Mouse (Mus musculus) forebrain, postnatal 0 days (tissue): ENCODE results near the gene 1700011L22Rik. TPM values are rescaled to one million over a fixed set of nuclear protein-coding genes. Genes with fewer than 3 reads are reported as not detected.

Experiments
- ATAC-seq: fragments of 200-750 bp; cut with Nextera tagmentation; 2 replicates; pipeline ENCODE4 v1.8.0; 2017; ENCODE audit warnings: mild to moderate bottlenecking, moderate library complexity
- DNase-seq: peaks from one replicate; pipeline ENCODE4 v3.0.0-alpha.2; 2015
- H3K27ac ChIP-seq: fragments of 300-500 bp; sonication (generic); 2 replicates; pipeline ENCODE4 v1.5.1; 2014; ENCODE audit warnings: low read depth, mild to moderate bottlenecking, antibody characterized with exemption, low read length, moderate library complexity, mixed read lengths
- H3K27me3 ChIP-seq: fragments of 300-500 bp; sonication (generic); 2 replicates; pipeline ENCODE4 v1.6.1; 2014; ENCODE audit warnings: mild to moderate bottlenecking, low read length, mixed read lengths; ENCODE audit not compliant: insufficient read depth
- H3K36me3 ChIP-seq: fragments of 300-500 bp; sonication (generic); 2 replicates; pipeline ENCODE4 v1.6.1; 2014; ENCODE audit warnings: mild to moderate bottlenecking, moderate library complexity; ENCODE audit not compliant: insufficient read depth
- H3K4me1 ChIP-seq: fragments of 300-500 bp; sonication (generic); 2 replicates; pipeline ENCODE4 v1.6.1; 2014; ENCODE audit warnings: antibody characterized with exemption; ENCODE audit not compliant: insufficient read depth
- H3K4me2 ChIP-seq: fragments of 300-500 bp; sonication (generic); 2 replicates; pipeline ENCODE4 v1.6.1; 2014; ENCODE audit warnings: low read depth, mild to moderate bottlenecking, moderate library complexity
- H3K4me3 ChIP-seq: fragments of 300-500 bp; sonication (generic); 2 replicates; pipeline ENCODE4 v1.5.1; 2014; ENCODE audit warnings: low read depth, low read length, mixed read lengths
- H3K9ac ChIP-seq: fragments of 300-500 bp; sonication (generic); 2 replicates; pipeline ENCODE4 v1.6.1; 2014; ENCODE audit warnings: mild to moderate bottlenecking
- H3K9me3 ChIP-seq: fragments of 300-500 bp; sonication (generic); 2 replicates; pipeline ENCODE4 v1.6.1; 2016; ENCODE audit warnings: low read length
- CTCF ChIP-seq: sonication (generic); IDR thresholded peaks from 2 replicates; pipeline ENCODE4 v1.5.1; 2016; ENCODE audit warnings: antibody characterized with exemption, control low read depth, low read depth
- WGBS: fragments of 180-500 bp; shearing (Covaris S2); extraction: QIAGEN DNeasy Blood & Tissue Kit; methylation state at CpG from one replicate; pipeline ENCODE4 v1.1.7; 2014; 5-methylcytosine and 5-hydroxymethylcytosine counted together
- polyA plus RNA-seq: library from polyadenylated mRNA; unstranded; fragments of >200 nt; fragmentation: Nextera tagmentation; extraction: Ambion mirVana; gene quantifications from 2 replicates; pipeline ENCODE4 v1.2.1, GENCODE M21; 2015
- total RNA-seq: library from RNA; depleted of rRNA; stranded (reverse); fragments of >200 nt; gene quantifications from 2 replicates; pipeline ENCODE4 v1.2.3, GENCODE M21; 2014

Gene 1700011L22Rik
- total and polyA plus RNA-seq, 2 experiments from 2014 or later = not detected

DNA sequence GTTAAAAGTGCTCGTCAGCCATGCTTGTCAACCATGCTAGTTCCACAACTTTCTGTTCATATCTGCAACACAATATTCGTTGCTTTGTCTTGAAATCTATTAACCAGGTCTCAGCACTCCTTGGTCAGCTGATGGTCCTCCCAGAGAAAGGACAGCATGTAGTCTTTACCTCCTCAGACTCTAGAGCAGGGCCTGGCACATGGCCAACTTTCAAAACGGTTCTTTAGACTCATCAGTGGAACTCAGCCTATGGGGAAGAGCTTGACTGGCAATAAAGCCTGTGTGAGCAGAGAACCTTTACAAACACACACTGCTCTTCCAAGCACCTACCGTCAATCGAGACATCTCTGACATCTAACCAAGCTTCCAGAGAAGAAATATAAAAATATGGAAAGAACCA is 41.2 kb upstream of the 1700011L22Rik start:
- Histone ChIP-seq H3K27me3 (no peaks in the 10 kb centered on the region), H3K9me3 (no peaks in the 10 kb centered on the region), H3K4me2 (no peak overlapping the region), H3K27ac (no peak overlapping the region), H3K4me1 (peaks cover 17% of the 10 kb centered on the region; the same call in 1 of the 2 replicates), H3K36me3 (peaks cover 4% of the 10 kb centered on the region; the same call in 1 of the 2 replicates), H3K4me3 (no peak overlapping the region), H3K9ac (no peak overlapping the region)
- 71% methylated on average over 5 of the region's 5 CpGs for WGBS
- DNase-seq (no peak), ATAC-seq (no peak)
- TF ChIP-seq CTCF = no peak

DNA sequence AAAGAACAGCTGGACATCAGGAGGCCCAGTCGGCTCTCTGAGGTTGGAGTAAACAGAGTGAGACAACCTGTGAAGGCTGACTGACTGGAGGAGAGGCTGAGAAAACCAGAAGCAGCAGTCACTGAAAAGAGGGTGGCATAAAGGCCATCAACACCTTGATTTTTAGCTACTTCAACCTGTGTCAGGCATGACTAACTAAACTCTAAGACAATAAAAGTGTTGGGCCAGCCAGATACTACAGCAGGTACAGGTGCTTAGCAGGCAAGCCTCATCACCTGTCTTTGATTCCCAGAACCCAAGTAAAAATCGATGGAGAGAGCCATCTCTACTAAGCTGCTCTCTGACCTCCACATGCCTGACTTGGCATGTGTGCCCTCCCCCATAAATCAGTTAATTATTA is 40.3 kb upstream of the 1700011L22Rik start:
- no peak overlapping the region for H3K9ac ChIP-seq
- H3K4me2 ChIP-seq = no peak overlapping the region
- no peak overlapping the region for H3K4me3 ChIP-seq
- no peaks in the 10 kb centered on the region for H3K9me3 ChIP-seq
- DNase-seq (no peak), ATAC-seq (no peak)
- no peak overlapping the region for H3K27ac ChIP-seq
- TF ChIP-seq CTCF = no peak
- peaks cover 15% of the 10 kb centered on the region; the same call in 1 of the 2 replicates for H3K4me1 ChIP-seq
- 70% methylated on average over 2 of the region's 2 CpGs for WGBS
- peaks cover 4% of the 10 kb centered on the region; the same call in 1 of the 2 replicates for H3K36me3 ChIP-seq
- no peaks in the 10 kb centered on the region for H3K27me3 ChIP-seq

DNA sequence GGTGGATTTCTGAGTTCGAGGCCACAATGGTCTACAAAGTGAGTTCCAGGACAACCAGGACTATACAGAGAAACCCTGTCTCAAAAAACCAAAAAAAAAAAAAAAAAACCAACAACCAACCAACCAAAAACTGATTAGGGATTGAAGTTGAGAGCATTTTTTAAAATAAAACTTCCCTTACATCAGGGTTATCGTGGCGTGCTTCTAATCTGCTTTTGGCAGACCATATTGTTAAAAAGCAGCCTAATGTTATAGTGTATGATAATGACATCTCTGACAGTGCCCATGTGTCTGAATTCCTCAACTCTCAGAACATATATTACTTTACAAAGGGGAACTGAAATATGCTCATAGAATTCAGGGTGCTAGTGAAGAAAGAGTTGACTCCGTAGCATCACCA is 39.9 kb upstream of the 1700011L22Rik start:
- H3K27me3 ChIP-seq = no peaks in the 10 kb centered on the region
- H3K36me3 ChIP-seq = peaks cover 4% of the 10 kb centered on the region; the same call in 1 of the 2 replicates
- no peak for TF ChIP-seq CTCF
- peaks cover 11% of the 10 kb centered on the region; the same call in 1 of the 2 replicates for H3K4me1 ChIP-seq
- no peak overlapping the region for H3K4me2 ChIP-seq
- H3K27ac ChIP-seq = no peak overlapping the region
- H3K9me3 ChIP-seq = no peaks in the 10 kb centered on the region
- H3K4me3 ChIP-seq = no peak overlapping the region
- no peak overlapping the region for H3K9ac ChIP-seq
- no peak for ATAC-seq
- no peak for DNase-seq
- WGBS = 94% methylated on average over 4 of the region's 4 CpGs

DNA sequence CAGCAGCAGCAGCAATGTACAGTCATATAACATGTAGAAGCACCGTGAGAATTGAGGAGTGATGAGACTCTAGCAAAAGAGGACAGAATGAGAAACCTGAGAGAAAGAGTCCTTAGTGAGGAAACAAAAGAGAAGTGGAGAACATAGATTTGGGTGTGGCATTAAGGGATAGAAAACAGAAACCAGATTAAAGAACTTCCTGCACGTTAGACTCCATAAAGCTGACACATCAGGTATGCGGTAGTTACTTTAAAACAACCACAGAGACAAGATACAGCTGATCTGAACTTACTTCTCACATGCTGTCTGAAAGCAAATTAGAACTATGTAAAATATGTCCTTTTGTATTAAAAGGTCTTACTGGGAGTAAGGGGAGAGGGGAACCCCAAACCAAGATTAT is 38.1 kb upstream of the 1700011L22Rik start:
- Histone ChIP-seq H3K9ac (no peak overlapping the region), H3K27me3 (no peaks in the 10 kb centered on the region), H3K4me3 (no peak overlapping the region), H3K27ac (no peak overlapping the region), H3K4me1 (0 out of 2 replicates have a peak, but pooled peaks cover 2% of the 10 kb centered on the region), H3K9me3 (no peaks in the 10 kb centered on the region), H3K4me2 (no peak overlapping the region), H3K36me3 (peaks cover 8% of the 10 kb centered on the region; the same call in 1 of the 2 replicates)
- WGBS = 94% methylated on average over 3 of the region's 3 CpGs
- ATAC-seq (no peak), DNase-seq (no peak)
- no peak for TF ChIP-seq CTCF

DNA sequence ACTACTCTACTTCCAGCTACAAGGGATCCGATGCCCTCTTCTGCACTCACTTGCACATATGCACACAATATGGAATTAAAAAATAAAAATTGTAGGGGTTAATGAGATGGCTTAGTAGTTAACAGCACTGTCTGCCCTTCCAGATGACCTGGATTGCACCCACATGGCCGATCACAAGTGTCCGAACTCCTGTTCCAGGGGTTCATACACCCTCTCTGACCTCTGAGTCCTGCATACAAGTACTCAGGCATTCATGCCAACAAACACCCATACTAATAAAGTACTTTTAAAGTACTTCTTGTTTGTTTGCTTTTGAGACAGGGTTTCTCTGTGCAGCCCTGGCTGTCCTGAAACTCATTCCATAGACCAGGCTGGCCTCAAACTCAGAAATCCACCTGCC is 36.3 kb upstream of the 1700011L22Rik start:
- H3K27me3 ChIP-seq = no peaks in the 10 kb centered on the region
- ATAC-seq (no peak), DNase-seq (no peak)
- H3K9me3 ChIP-seq = no peaks in the 10 kb centered on the region
- 97% methylated on average over 3 of the region's 3 CpGs for WGBS
- peaks cover 14% of the 10 kb centered on the region for H3K36me3 ChIP-seq
- H3K4me1 ChIP-seq = no peaks in the 10 kb centered on the region
- no peak overlapping the region for H3K4me2 ChIP-seq
- no peak overlapping the region for H3K4me3 ChIP-seq
- no peak overlapping the region for H3K27ac ChIP-seq
- TF ChIP-seq CTCF = no peak
- H3K9ac ChIP-seq = no peak overlapping the region

DNA sequence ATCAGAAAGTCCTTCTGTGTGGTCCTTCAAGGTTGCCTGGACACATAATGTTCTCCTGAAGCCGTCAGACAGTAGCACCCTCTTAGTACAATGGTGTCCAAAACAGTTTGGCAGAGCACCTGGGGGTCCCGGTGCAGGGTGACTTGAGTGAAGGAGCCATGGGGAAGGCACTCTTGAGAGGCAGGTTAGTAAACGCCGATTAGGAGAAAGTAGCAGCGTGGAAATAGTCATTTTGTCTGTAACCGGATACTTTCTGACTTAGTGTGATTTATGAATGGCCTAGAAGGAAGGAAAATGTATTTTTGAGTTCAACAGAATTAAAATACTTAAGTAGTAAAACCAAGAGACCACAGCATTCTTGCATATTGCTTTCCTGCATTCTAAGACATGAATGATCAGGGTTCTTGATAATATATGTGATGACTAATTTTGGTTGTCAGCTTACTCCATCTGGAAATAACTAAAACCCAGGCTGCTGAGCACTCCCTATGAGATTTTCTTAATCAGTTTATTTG is 33.1 kb upstream of the 1700011L22Rik start:
- no peak overlapping the region for H3K4me2 ChIP-seq
- H3K27ac ChIP-seq = no peak overlapping the region
- no peaks in the 10 kb centered on the region for H3K4me1 ChIP-seq
- H3K36me3 ChIP-seq = peaks cover 30% of the 10 kb centered on the region
- DNase-seq (no peak), ATAC-seq (no peak)
- no peak overlapping the region for H3K4me3 ChIP-seq
- WGBS = 95% methylated on average over 6 of the region's 6 CpGs
- no peaks in the 10 kb centered on the region for H3K9me3 ChIP-seq
- no peaks in the 10 kb centered on the region for H3K27me3 ChIP-seq
- no peak for TF ChIP-seq CTCF
- no peak overlapping the region for H3K9ac ChIP-seq

DNA sequence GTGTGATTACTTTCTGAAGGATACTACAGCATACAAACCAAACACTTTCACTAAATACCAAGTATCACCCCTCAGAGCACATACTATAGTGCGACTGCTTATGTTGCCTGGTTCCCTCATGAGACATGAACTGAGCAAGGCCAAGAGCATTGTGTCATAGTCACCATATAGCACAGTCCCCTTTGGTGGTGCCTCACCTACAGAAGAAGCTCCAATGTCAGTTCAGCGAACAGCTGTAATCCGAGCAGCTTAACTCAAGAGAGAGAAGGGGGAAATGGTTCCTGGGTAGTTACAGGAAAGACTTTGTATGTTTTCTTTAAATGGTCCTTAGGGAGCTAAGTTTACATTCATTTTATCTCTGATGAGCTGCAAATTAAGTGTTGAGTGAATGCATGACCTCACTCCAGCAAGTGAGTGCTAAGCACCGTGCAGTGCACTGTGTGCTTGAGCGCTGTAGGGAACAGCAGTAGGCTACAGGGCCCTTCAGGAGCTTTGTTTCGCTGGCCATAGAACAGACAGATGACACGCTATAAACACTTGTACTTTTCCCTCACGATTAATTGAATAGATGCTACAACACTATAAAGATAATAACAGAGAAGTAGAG is 29.0 kb upstream of the 1700011L22Rik start:
- Histone ChIP-seq H3K9ac (no peak overlapping the region), H3K36me3 (peaks cover 51% of the 10 kb centered on the region), H3K9me3 (no peaks in the 10 kb centered on the region), H3K4me2 (no peak overlapping the region), H3K27me3 (no peaks in the 10 kb centered on the region), H3K27ac (no peak overlapping the region), H3K4me3 (no peak overlapping the region), H3K4me1 (no peaks in the 10 kb centered on the region)
- DNase-seq (no peak), ATAC-seq (no peak)
- 88% methylated on average over 8 of the region's 8 CpGs for WGBS
- TF ChIP-seq CTCF = no peak
